Mouse (Mus musculus) ES-E14 (cell line): ENCODE data around the gene Asic2.

Experiments used
- CHD2 ChIP-seq: IDR thresholded peaks from 2 replicates; pipeline ENCODE4 v1.6.1; 2014; ENCODE audit warnings: mild to moderate bottlenecking, low read depth, low read length, inconsistent platforms
- MAFK ChIP-seq: IDR thresholded peaks from 2 replicates; pipeline ENCODE4 v1.6.1; 2014; ENCODE audit warnings: mild to moderate bottlenecking, low read depth, low read length, inconsistent platforms; ENCODE audit not compliant: insufficient read depth
- ZC3H11A ChIP-seq: IDR thresholded peaks from 2 replicates; pipeline ENCODE4 v1.6.1; 2012; ENCODE audit warnings: low read depth, mild to moderate bottlenecking, inconsistent platforms, low read length, borderline replicate concordance
- ZNF384 ChIP-seq: IDR thresholded peaks from 2 replicates; pipeline ENCODE4 v1.6.1; 2012; ENCODE audit warnings: low read depth, low read length, inconsistent platforms

DNA sequence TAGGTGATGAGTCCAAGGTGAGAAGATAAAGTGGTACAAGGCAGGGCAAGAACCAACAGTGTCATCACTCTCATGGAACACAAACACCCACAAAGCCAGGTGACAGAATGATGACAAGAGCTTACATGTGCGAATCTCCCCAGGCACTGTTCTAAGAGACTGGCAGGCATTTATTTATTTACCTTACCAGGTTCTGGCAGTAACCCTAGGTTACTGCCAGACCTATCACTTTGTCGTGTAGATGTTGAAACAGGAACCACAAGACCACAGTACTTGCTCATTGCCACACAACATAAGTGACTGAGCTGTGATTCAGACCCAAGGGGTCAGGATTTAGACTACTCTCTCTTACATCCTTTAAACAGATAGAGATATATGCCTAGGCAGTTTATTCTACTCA, 46.8 kb upstream of the Asic2 start:
- TF ChIP-seq CHD2 = no peak
- no peak for TF ChIP-seq MAFK
- no peak for TF ChIP-seq ZC3H11A
- TF ChIP-seq ZNF384 = no peak
